Mouse (Mus musculus) bone marrow macrophage, adult 2 months (primary cell): ENCODE data around the gene Pcsk5. TPM values are rescaled to one million over a fixed set of nuclear protein-coding genes. Genes with fewer than 3 reads are reported as not detected.
"Not testable (repeated sequence)": the region's sequence is repeated elsewhere in the genome, so short reads cannot be mapped to it uniquely, and the experiment has no call there.

Experiments
- H3K27ac ChIP-seq: 2 replicates; pipeline ENCODE4 v1.5.1; 2012; ENCODE audit warnings: low read depth, low read length; ENCODE audit not compliant: insufficient read depth
- H3K4me1 ChIP-seq: 2 replicates; pipeline ENCODE4 v1.6.1; 2012; ENCODE audit warnings: low read length; ENCODE audit not compliant: control insufficient read depth, insufficient read depth
- H3K4me3 ChIP-seq: 2 replicates; pipeline ENCODE4 v1.5.1; 2012; ENCODE audit warnings: mild to moderate bottlenecking, low read length, moderate library complexity; ENCODE audit not compliant: insufficient read depth
- CTCF ChIP-seq: IDR thresholded peaks from 2 replicates; pipeline ENCODE4 v1.5.1; 2012; ENCODE audit warnings: low read depth, mild to moderate bottlenecking, low read length, moderate library complexity
- POLR2A ChIP-seq: IDR thresholded peaks from 2 replicates; pipeline ENCODE4 v1.6.1; 2012; ENCODE audit warnings: mild to moderate bottlenecking, low read depth, low read length, borderline replicate concordance
- polyA plus RNA-seq: library from polyadenylated mRNA; stranded (reverse); fragments of >200 nt; gene quantifications from 2 replicates; pipeline ENCODE4 v1.2.4, GENCODE M21; 2012; ENCODE audit not compliant: missing spikeins, insufficient read depth, insufficient read length

Gene Pcsk5
- polyA plus RNA-seq, 1 experiment: not detected

GRCm38 (mm10) chr19:17489866-17490141 is 347.6 kb downstream of the Pcsk5 start:
- Histone ChIP-seq H3K4me1 (no peaks in the 10 kb centered on the region), H3K27ac (no peak overlapping the region), H3K4me3 (no peak overlapping the region)
- TF ChIP-seq POLR2A: no peak

DNA sequence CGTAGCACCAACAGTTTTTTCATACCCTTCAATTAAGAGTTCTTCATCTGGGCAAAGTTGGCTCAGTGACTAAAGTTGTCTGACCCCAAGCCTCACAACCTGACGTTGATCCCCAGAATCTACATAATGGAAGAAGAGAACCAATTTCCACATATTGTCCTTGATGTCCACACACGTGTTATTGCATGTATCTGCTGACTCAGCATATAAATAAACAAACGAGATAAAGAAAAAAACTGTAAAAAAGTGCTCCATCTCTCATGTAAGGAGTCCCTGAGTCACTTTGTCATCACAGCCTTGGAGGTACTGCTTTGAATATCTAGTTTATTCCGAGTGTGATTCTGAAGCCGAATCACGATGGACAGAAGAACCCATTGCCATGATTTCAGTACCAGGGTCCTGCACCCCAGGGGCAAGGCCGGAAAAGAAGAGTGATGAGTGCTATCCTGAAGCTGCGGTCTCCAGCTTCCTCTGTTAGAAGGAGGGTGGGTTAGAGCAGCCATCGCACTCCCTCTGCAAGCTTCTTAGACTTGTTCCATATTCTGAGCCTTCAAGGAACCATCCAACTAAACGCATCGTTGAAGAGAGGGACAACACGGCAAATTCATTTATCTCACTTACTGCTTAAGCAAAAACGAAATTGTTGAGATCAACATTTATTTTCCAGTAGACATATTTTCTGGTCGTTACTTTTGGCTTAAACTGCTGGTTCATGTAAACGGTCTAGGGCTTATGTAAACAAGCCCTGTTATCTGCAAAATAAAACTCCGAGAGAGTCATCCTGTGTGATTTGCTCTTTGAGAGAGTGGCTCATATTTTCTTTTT is 348.2 kb downstream of the Pcsk5 start:
- H3K27ac ChIP-seq: no peak overlapping the region
- H3K4me3 ChIP-seq: no peak overlapping the region
- TF ChIP-seq CTCF (no peak), POLR2A (no peak)
- no peaks in the 10 kb centered on the region for H3K4me1 ChIP-seq

GRCm38 (mm10) chr19:17482126-17482790 is 355.2 kb downstream of the Pcsk5 start:
- no peak for TF ChIP-seq CTCF
- TF ChIP-seq POLR2A: no peak
- Histone ChIP-seq H3K4me3 (no peak overlapping the region), H3K27ac (no peak overlapping the region), H3K4me1 (no peaks in the 10 kb centered on the region)

- TF ChIP-seq POLR2A: no peak
- no peak for TF ChIP-seq CTCF
- Histone ChIP-seq H3K4me3 (no peak overlapping the region), H3K27ac (no peak overlapping the region), H3K4me1 (no peaks in the 10 kb centered on the region)
Measured at GRCm38 (mm10) chr19:17479471-17479870, 358.0 kb downstream of the Pcsk5 start.

- no peak overlapping the region for H3K27ac ChIP-seq
Measured at GRCm38 (mm10) chr19:17476021-17476420, 361.4 kb downstream of the Pcsk5 start.

DNA sequence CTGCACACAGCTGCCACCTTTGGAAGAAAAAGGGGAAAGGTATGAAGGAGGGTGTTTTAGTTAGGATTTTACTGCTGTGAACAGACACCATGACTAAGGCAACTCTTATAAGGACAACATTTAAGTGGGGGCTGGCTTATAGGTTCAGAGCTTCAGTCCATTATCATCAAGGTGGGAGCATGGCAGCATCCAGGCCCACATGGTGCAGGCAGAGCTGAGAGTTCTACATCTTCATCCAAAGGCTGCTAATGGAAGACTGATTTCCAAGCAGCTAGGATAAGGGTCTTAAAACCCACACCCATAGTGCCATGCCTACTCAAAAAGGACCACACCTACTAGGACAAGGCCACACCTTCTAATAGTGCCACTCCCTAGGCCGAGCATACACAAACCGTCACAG is 364.3 kb downstream of the Pcsk5 start:
- H3K27ac ChIP-seq, H3K4me3 ChIP-seq, H3K4me1 ChIP-seq: not testable (repeated sequence)

More at GRCm38 (mm10) chr19:17476021-17476420, 361.4 kb downstream of the Pcsk5 start:
- H3K4me1 ChIP-seq: no peaks in the 10 kb centered on the region
- TF ChIP-seq POLR2A (no peak), CTCF (no peak)
- no peak overlapping the region for H3K4me3 ChIP-seq

DNA sequence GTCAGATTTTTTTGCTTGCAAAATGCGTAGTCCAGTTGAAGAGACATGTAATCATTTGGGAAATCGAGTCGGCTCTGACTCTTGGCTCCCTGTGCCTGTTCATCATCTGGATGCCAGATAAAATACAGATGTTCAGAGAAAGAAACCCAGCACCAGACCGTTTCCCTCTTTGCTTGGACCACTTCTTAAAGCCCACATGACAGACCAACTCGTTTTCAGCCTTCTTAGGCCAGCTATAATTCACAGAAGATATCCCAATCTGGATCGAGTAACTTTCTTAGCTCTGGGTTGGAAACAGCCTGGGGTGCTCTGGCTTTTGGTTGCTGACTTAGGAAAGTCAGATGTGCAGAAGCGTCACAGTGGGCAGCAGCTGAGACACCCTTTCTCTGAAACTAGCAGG is 365.6 kb downstream of the Pcsk5 start:
- no peak overlapping the region for H3K4me3 ChIP-seq
- no peak overlapping the region for H3K27ac ChIP-seq
- no peak for TF ChIP-seq POLR2A
- no peaks in the 10 kb centered on the region for H3K4me1 ChIP-seq

DNA sequence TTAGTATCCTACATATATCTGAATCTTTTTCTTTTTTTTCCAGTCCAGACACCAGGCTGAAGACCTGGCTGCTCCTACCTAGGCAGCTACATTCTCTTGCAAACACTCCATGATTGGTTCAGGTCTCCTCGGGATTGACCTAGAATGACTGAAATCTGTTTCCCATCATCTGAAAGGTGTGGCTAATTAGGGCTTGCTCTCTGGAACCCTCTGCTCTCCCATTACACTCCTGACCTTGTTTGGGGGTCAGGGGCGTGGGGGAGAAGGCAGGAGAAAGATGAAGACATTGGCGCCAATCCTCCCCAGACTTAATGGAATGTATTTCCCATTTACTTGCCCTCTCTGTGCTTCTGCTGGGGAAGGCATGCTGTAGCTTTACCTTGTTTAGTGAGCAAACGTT is 366.2 kb downstream of the Pcsk5 start:
- no peak for TF ChIP-seq POLR2A
- TF ChIP-seq CTCF: no peak
- no peak overlapping the region for H3K4me3 ChIP-seq
- H3K27ac ChIP-seq: no peak overlapping the region
- no peaks in the 10 kb centered on the region for H3K4me1 ChIP-seq

- TF ChIP-seq POLR2A: no peak
- TF ChIP-seq CTCF: no peak
- Histone ChIP-seq H3K4me3 (no peak overlapping the region), H3K27ac (no peak overlapping the region), H3K4me1 (no peaks in the 10 kb centered on the region)
Measured at GRCm38 (mm10) chr19:17467556-17468211, 369.7 kb downstream of the Pcsk5 start.

DNA sequence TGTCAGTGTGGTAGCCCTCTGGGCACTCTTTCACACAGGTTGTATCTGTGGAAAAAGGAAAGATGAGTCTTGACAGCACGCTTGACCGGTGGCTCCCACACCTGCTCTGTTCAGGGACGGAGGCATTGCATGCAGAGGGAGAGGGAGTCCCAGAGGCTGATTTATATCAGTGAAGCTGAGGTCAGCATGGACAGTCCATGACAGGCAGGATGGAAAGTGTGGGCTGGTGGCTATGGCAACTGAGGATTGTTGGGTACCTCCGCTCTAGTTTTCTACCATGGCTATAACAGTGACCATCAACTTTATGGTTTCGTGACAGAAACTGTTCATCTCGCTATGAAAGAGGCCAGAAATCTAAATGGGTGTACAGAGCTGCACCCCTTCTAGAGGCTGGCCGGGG is 385.4 kb downstream of the Pcsk5 start:
- no peak overlapping the region for H3K27ac ChIP-seq
- TF ChIP-seq POLR2A (no peak), CTCF (no peak)
- H3K4me1 ChIP-seq: no peaks in the 10 kb centered on the region
- H3K4me3 ChIP-seq: no peak overlapping the region
